Mouse (Mus musculus) monocyte, adult 2 months (primary cell): ENCODE measurements around the gene Kndc1.

Experiments used
- DNase-seq, 2 experiments: peaks; one replicate each; pipeline ENCODE4 v3.0.0; 2022; ENCODE audit warnings: low spot score in 2 of 2, low read depth in 1 of 2

Kndc1 gene

DNA sequence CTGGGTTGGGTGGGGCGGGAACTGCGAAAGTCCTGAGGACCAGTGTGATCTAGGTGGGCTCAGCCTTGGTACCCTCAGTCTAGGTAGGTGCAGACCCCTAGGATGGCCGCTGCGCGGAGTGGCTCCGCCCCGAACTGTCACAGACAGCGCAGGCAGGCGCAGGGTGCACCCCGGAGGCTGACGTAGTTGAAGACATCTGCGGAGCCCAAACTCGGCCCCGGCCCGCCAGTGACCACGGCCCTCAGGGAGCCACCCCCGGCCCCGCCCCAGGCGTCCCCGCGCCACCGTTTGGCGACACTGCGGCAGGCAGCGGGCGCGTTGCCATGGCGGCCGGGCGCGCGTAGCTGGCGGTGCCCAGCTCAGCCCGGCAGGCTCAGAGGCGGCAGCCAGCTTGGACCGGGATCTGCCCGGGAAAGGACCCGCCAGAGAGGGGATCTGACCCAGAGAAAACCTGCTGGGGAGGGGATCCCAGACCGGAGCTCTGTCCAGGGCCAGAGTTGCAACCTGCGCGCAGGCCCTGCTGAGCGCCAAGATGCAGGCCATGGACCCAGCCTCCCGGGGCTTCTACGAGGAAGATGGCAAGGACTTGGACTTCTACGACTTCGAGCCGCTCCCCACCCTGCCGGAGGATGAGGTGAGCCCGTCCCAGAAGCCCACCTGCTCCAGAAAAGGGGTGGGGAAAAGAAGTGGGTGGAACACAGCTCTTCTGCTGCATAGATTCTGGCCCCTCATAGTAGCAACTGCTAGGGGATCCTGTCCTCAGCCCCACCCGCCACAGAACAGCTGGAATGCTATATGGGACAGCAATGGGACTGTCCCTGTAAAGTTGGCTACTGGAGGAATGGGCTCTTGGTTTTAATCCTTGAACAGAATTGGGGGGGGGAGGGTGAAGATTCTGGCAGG is at the start of gene Kndc1:
Kndc1 (plus strand) TSS at position 42 of the 903 bp plus-strand sequence.
- no peak for DNase-seq

DNA sequence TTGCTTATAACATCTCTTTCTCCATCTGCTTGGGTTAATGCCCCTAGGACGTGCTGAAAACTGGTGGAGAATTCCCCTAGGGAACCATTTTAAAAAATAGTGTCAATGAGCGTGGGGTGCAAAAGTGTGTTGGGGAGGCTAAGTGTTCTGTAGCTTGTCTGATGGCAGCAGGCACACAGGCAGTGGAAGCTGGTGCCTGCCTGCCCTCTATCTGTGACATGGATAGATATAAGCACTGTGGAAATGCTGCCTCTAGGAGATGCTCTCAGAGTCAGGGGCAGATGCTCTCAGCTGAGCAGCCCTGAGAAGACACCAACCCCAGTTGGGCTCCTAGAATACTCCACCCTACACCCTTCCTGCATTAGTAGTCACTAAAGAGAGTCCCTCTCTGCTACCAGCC is 49.4 kb upstream of the Kndc1 start:
- DNase-seq = no peak

DNA sequence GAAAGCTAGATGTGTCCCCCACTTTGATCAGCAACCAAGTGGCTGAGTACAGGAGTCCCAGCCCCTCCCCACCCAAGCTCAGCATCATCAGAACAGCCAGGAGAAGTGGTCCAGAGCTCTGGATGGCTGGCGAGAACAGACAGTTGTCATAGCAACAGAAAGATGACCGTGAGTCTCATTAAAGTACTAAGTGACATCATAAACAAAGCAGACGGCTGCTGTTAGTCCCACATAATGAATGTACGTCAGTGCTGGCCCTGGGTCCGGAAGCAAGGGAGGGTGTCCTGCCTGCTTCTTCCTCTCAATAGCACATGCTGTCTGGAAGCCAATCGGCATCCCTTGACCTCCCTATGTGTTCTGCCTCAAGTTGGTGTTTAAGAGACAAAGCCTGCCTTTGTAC is 44.3 kb upstream of the Kndc1 start:
- no peak for DNase-seq

DNA sequence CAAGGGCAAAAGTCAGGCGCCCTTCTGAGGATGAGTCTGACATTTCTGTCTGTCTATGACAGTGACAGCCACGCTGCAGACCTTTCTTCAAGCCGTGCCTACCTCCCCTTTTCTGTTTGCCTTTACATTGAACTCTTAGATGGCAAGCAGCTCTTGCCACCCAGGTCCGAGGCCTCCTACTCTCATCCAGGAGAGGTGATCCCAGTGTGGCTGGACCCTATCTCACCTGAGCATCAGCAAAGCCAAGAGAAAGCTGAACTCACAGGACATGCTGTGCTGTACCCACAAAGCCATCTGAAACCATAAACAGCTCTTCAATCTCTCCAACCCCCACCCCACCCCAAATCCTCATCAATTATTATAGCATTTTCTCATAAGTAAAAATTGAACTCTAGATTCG is 43.8 kb upstream of the Kndc1 start:
- no peak for DNase-seq

DNA sequence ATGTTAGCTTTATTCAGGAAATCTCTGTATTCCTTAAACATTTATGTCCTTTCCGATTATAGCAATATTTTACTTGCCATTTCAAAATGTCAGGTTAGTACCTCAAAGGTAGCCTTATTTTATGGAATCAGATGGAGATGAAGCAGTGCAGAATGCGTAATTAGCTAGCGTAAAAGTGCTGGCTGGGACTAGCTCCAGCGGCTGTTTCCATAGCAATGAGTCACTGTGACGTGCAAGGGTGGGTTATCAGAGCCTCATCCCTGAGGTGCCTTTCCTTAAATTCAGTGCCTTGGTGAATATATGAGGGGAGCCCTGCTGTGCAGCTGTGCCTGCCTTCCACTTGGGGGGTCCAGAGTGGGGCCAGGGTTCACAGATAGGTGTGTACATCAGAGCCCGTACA is 43.4 kb upstream of the Kndc1 start:
- no peak for DNase-seq

DNA sequence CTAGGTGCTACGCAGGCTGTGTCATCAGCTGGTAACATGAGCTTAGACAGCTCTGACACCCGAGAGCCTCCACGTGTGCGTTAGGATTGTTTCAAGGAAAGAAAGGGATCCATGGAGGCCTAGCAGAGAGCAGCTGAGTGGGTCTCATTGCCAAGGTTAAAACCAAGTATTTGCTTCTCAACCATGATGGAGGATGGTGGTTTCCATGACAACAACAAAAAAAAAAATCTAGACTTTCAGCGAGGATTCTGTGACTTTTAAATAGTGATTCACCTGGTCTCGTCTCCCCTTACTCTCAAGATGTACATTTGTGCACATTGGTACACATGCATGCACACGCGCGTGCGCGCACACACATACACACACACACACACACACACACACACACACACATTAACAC is 39.2 kb upstream of the Kndc1 start:
- no peak for DNase-seq

DNA sequence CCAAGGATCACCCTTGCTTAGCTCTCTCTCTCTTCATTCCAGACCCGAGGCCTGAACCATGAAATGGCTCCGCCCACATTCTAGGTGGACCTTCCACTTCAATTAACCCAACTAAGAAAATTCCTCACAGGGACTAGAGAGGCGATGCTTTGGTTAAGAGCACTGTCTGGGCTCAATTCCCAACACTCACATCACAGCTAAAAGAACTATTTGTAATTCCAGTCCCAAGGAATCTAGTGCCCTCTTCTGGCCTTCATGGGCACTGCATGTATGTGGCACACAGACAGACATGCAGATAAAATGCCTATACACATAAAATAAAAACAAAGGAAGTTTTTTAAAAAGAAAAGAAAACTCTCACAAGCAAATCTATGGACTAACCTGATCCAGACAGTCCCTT is 33.1 kb upstream of the Kndc1 start:
- no peak for DNase-seq

DNA sequence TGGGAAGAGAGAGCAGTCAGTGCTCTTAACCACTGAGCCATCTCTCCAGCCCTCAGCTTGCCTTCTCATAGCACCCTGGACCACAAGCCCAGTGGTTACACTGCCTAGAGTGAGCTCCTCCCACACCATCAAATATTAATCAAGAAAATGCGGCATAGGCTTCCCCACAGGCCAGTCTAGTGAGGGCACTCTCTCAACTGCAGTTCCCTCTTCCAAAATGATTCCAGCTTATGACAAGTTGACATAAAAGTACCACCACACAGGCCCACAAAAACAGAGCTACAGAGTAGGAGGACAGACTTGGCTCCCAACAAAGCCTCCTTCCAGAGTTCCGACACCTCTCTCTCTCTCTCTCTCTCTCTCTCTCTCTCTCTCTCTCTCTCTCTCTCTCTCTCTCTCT is 31.4 kb upstream of the Kndc1 start:
- no peak for DNase-seq

DNA sequence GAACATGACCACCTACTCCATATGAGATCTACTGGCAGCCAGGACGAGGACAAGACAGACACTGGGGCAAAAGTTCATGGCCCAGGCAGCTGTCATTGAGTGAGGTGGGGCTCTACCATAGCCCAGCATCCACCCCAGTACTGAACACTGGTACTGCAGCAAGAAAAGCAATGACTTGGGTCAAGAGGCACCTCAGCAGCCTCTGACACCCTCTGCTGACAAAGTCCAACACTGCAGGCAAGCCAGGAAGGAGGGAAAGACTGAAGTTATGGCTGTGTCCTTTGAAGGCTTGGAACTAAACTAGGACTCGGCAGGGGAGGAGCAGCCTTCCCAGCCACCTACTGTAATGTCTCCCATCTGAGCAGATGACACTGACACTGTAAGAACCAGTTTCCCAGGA is 30.2 kb upstream of the Kndc1 start:
- DNase-seq = no peak

DNA sequence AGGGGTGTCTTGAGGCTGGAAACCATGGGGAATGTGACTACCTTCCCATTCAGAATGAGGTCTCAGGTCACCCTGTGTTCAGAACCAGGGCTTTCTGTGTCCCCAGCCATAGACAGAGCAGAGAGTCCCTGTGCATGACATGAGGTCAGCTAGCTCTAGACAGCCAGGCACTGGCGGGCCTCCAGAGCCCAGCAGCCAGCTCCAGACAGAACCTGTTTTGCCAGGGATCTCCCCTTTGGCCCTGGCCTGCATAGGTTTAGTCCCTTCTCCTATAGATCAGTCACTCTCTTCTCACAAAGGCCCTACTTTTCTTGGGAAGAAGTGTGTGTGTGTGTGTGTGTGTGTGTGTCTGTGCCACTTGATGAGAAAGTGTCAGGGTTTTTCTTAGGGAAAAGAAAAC is 29.6 kb upstream of the Kndc1 start:
- no peak for DNase-seq

DNA sequence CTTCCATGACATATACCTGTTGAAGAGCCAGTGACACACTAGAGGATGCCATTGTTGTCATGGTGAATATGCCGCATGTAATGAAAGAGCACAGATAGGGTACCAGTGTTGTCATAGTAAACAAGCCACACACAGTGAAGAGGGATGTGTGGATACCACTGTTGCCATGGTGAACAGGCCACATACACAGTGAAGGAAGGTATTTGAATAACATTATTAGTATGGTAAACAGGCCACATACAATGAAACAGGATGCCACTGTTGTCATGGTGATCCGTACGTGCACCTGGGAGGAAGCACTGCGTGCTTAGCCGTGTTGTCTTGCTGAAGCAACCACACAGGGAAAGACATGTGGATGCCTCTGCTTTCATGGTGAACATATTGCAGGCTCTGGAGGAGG is 23.5 kb upstream of the Kndc1 start:
- DNase-seq = no peak

DNA sequence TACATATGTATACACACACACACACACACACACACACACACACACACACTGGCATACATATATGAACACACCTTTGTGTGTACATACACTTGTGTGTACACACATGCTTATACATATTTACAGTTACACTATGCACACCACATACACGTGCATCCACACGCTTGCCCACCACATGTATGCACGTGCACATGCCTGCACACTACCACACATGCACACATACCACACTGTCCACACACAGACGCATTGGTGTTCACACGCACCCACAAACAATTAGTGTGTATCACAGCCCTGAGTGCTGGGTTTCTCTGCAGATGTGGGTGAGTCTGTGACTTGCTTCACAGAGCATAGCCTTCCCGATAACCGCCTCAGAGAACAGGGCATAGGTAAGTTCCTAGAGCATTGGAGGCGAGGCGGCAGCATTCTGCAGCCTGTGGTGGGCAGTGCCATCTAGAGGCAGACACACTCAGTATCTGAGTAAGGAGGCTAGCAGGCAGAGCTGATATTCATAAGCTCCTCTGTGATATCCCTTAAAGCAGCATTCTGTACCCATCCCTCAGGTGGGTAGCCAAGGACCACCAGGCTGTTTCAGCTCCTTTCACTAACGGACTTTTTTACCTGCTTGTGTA is 17.2 kb upstream of the Kndc1 start:
- DNase-seq = no peak

DNA sequence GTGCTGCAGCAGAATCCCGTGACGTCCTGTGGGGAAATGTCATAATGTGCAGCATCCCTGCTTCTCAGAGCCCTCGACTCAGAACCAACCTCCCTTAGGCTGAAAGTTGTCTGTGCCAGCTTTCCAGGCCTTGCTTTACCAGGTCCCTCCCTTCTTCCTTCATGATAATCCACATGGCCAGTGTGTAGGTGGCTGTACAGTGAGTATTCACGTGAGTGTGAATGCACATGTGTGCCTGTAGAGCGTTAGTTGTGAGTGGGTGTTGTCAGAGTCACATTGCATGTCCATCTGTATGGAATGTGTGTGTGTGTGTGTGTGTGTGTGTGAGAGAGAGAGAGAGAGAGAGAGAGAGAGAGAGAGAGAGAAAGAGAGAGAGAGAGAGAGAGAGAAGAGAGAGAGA is 16.4 kb upstream of the Kndc1 start:
- DNase-seq = no peak

DNA sequence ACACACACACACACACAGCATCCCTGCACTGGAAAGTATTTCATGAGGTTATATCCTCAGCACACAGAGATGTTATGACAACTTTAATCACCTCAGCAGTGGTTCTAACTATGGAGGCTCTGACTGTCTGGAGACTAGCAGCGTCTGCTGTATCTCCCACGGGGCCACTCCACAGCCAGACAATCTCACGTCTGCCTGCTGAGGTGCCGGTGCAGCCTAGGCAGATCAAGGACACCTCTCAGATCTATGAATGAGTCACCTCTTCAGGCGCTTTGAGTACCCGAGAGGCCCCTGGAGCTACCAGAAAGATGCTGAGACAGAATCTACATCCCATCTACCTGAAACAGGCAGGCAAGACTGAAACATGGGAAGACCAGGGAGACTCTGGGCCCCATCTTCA is 15.9 kb upstream of the Kndc1 start:
- no peak for DNase-seq

DNA sequence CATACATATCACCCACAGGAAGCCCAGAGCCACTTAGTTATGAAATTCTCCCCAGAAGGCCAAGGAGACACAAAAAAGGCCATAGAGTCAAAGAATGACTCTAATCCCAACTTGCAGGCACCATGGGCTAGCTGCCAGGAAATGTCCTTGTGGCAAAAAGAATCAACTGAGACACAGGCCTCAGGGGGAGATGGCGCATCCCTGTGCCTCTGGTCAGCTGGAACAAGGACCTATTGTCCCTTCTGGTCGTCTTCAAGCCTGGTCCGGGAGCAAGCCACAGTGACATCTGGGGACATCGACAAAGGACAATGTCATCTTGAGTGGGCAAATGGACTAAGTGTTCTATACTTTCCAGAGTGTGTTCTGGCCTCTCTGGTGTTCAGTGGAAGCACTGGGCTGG is 11.0 kb upstream of the Kndc1 start:
- no peak for DNase-seq

DNA sequence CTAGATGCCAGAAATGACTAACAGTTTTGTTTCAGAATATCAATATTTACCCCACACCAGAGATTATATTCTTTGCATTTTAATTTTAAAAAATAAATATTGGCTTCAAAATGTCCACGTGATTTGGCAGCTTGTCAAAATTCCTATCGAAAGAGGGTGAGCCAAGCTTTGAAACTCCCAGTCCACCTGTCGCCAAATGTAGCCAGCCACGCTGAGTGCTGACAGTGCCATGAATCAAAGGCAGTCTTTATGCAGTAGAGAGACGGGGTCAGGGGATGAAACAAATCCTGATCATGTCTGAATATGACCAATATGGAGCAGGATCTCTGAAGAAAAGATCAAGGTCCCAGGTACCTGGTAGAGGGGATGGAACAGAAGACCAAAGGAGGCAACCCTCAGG is 2.7 kb upstream of the Kndc1 start:
- no peak for DNase-seq

DNA sequence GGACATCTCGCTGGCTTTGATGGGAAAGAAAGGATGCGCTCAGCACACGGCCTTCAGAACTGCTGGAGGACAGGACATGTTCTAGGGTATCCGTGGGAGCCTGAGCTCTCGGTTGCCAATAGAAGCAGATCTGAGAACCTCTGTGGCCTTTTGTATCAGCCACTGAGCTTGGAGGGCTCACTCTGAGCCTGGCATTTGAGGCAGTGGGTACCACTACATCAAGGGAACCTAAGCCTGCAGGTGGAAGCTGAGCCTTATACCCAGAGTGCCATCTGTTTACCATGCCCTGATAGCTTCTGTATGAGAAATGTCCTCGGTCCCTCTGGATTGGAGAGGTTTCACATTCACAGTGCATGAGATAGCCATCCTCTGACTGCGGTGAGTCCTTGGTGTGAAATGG is 1.8 kb downstream of the Kndc1 start:
- DNase-seq = no peak

DNA sequence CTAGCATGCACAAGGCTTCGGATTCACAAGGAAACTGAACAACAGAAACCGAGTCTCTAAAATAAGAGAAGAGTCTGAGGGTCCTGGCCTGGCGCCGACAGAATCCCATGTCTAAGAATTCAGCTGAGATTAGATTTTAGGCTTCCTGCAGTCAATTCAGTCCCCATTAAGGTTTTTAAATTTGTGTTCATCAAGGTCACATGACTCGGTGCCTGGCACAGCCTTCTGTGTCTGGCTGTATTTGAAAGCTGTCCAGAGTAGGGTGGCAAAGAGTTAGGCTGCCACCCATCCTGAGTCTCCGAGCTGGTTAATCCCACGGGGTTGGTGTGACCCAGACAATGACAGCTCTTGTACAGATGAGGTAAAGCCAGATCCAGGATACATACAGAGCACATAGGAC is 2.3 kb downstream of the Kndc1 start:
- DNase-seq = no peak

DNA sequence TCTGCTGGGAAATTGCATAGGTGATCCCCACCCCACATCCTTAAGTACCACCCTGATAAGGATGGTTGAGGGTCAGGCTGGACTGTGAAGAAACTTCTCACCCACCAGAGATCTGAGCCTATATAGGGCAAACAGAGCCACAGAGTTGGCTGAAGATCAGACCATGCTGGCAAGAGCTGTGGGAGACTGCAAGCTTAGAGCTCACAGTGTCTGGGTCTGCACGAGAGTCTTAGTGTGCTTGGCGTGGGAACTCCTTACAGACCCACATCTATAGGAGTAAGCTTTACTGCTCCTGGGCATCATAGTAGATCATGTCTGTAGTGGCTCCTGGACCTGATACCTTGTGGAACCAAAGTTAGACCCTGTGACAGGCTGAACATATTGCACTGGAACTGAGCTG is 4.1 kb downstream of the Kndc1 start:
- no peak for DNase-seq

DNA sequence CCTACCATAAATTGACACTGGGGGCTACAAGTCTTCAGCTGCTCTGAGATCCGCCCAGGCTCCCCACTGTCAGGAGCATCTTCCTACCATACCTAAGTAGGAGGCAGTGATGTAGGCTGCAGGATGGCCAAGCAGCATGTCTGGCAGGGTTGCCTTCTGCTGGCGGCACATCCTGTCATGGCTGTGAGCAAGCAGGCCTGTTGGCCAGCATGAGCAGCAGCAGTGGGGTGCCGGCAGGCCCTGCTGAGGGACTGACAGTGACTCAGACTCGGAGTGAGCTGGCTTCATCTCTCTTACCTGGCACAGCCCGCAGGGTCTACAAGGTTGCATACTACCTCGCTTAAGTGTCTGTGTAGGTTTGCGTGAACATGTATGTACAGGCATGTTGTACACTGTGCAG is 5.0 kb downstream of the Kndc1 start:
- no peak for DNase-seq

DNA sequence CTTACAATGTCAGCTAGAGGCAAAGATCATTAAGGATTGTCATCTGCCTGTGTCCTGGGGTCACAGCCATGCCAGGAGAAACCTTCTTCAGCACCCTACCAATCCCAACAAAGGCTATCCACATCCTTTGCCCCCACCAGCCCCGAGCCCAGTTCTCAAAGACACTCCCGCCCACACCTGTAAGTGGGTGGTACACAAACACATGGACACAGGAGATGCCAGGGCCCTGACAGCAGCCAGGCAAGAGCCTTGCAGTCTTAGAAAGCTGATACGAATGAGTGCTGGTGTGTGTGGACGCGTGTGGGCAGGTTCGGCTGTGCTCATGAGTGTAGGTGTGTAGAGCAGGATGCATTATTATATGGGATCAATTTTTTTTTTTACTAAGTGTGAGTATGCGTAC is 6.0 kb downstream of the Kndc1 start:
- DNase-seq = no peak

DNA sequence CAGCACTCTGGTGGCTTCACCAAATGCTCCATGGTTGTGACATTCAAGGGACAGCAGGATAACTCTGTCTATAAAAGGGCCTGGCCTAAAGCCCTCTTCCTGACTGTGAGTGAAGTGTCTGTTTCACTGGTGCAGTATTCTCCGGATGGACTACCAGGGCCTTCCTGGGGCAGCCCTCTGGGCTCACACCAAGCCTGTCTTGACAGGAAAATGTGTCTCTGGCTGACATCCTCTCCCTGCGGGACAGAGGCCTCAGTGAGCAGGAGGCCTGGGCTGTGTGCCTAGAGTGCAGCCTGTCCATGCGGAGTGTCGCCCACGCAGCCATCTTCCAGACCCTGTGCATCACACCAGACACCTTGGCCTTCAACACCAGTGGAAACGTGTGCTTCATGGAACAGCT is 6.4 kb downstream of the Kndc1 start:
- no peak for DNase-seq

DNA sequence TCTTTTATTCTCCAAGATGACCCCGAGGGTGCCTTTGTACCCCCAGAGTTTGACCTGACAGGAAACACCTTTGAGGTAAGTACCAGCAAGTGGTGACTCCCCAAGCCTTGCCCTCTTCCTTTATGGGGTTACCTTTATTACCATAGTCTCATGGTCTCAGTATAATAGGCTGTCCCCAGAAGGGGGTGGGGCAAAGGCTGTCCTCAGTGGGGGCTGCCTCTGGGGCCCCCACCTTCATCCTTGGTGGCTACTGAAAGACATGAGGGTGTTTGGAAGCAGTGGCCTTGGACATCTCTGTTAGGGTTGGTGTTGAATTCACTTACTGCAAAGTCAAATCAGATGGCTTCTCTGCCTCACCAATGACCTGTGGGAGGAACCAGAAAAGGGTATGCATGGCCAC is 7.5 kb downstream of the Kndc1 start:
- DNase-seq = no peak
